Mouse (Mus musculus) bone marrow macrophage, adult 2 months (primary cell): ENCODE results near the gene Rai1.

Experiments
- CTCF ChIP-seq: IDR thresholded peaks from 2 replicates; pipeline ENCODE4 v1.5.1; 2012; ENCODE audit warnings: low read depth, mild to moderate bottlenecking, low read length, moderate library complexity
- POLR2A ChIP-seq: IDR thresholded peaks from 2 replicates; pipeline ENCODE4 v1.6.1; 2012; ENCODE audit warnings: mild to moderate bottlenecking, low read depth, low read length, borderline replicate concordance

GRCm38 (mm10) chr11:60176975-60177657 is 72.3 kb downstream of the Rai1 start:
- TF ChIP-seq CTCF: no peak
- TF ChIP-seq POLR2A: no peak
